7 mouse cellular contexts compared by ENCODE assay signal in the genomic region with DNA sequence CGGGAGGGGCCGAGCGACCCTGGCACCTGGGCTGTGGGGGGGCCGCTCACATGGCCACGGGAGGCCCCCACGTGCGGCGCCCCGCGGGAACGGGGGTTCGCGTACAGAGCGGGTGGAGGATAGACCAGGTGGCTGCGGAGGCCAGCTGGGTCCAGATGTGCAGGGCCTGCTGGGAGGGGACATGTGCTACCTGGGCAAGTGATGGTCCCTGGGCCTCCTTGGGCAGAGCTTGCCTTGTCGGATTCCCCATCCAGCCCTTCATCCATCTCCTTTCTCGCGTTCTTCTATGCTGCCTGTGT. TPM values are rescaled to one million over a fixed set of nuclear protein-coding genes. Genes with fewer than 3 reads are reported as not detected.
A peak's percentile ranks its signal among the peaks of the same experiment; 100 is the strongest.
DNase-seq lines count a peak whose midpoint lies in the region; ATAC-seq and TF ChIP-seq lines count a peak whose summit lies in the region.

No protein-coding gene starts in this region.

- DNase-seq in lung, postnatal 25 days (ENCODE audit: low spot score), result no peak
- no peak for DNase-seq in liver, postnatal 0 days

- peak overlapping the region; percentile 67 for H3K9ac ChIP-seq in lung, embryonic 16.5 days (ENCODE audit: low read length)
- H3K9ac ChIP-seq in forebrain, embryonic 15.5 days (replicated peaks), result peak overlapping the region; percentile 77
- no peak overlapping the region for H3K9ac ChIP-seq in liver, postnatal 0 days (replicated peaks)

- TF ChIP-seq EP300 in liver, postnatal 0 days (IDR thresholded peaks at IDR 0.05; ENCODE audit: low read depth), result no peak

- no peak overlapping the region for H3K27ac ChIP-seq in lung, embryonic 16.5 days (ENCODE audit: low read length)
- peak overlapping the region; percentile 98 for H3K27ac ChIP-seq in cortical plate, adult 2 months (ENCODE audit: insufficient read depth, low read length)
- H3K27ac ChIP-seq in forebrain, embryonic 15.5 days (replicated peaks), result no peak overlapping the region
- no peak overlapping the region for H3K27ac ChIP-seq in liver, postnatal 0 days (ENCODE audit: low read depth)

- H3K4me2 ChIP-seq in lung, embryonic 16.5 days (ENCODE audit: low read depth, low read length), result peak overlapping the region; percentile 99
- peak overlapping the region; percentile 86 for H3K4me2 ChIP-seq in forebrain, embryonic 15.5 days (replicated peaks)
- H3K4me2 ChIP-seq in liver, postnatal 0 days (ENCODE audit: low read depth, low read length), result peak overlapping the region; percentile 74; the same call in 1 of the 2 replicates

- peaks cover 63% of the 10 kb centered on the region for H3K27me3 ChIP-seq in lung, embryonic 16.5 days (ENCODE audit: control insufficient read depth, insufficient read depth, low read depth, low read length)
- H3K27me3 ChIP-seq in forebrain, embryonic 15.5 days, result peaks cover 16% of the 10 kb centered on the region; the same call in 1 of the 2 replicates
- H3K27me3 ChIP-seq in liver, postnatal 0 days (ENCODE audit: insufficient read depth, low read length), result peaks cover 69% of the 10 kb centered on the region

- TF ChIP-seq POLR2A in cortical plate, adult 2 months (IDR thresholded peaks at IDR 0.05; ENCODE audit: extremely low read depth, insufficient read depth, low read length), result no peak

- peaks cover 16% of the 10 kb centered on the region for H3K4me1 ChIP-seq in lung, embryonic 16.5 days (replicated peaks; ENCODE audit: control insufficient read depth, insufficient read depth, low read length)
- peaks cover 12% of the 10 kb centered on the region for H3K4me1 ChIP-seq in cortical plate, adult 2 months (ENCODE audit: control insufficient read depth, insufficient read depth, low read length)
- peaks cover 34% of the 10 kb centered on the region for H3K4me1 ChIP-seq in forebrain, embryonic 15.5 days
- 0 out of 2 replicates have a peak, but pooled peaks cover 6% of the 10 kb centered on the region for H3K4me1 ChIP-seq in liver, postnatal 0 days (ENCODE audit: insufficient read depth)

- WGBS in lung, embryonic 16.5 days, result 0% methylated on average over 18 of the region's 18 CpGs
- under 1% methylated on average over 18 of the region's 18 CpGs for WGBS in forebrain, embryonic 15.5 days
- WGBS in liver, postnatal 0 days (ENCODE audit: insufficient replicate concordance), result 5% methylated on average over 18 of the region's 18 CpGs

- no peaks in the 10 kb centered on the region for H3K9me3 ChIP-seq in lung, embryonic 16.5 days (ENCODE audit: control insufficient read depth, low read length)
- H3K9me3 ChIP-seq in forebrain, embryonic 15.5 days, result no peaks in the 10 kb centered on the region
- H3K9me3 ChIP-seq in liver, postnatal 0 days (ENCODE audit: low read length), result no peaks in the 10 kb centered on the region

- H3K36me3 ChIP-seq in lung, embryonic 16.5 days (ENCODE audit: control insufficient read depth, insufficient read depth, low read length), result no peaks in the 10 kb centered on the region
- no peaks in the 10 kb centered on the region for H3K36me3 ChIP-seq in forebrain, embryonic 15.5 days
- no peaks in the 10 kb centered on the region for H3K36me3 ChIP-seq in liver, postnatal 0 days (replicated peaks; ENCODE audit: insufficient read depth, low read length)

- ATAC-seq in lung, embryonic 16.5 days (ENCODE audit: low read depth), result no peak; the same call in 1 of the 2 replicates
- ATAC-seq in forebrain, embryonic 15.5 days (replicated peaks), result peak; percentile 29
- ATAC-seq in liver, postnatal 0 days, result no peak
- no peak for ATAC-seq in megakaryocyte-erythroid progenitor cell, adult 5-6 weeks (replicated peaks; ENCODE audit: low FRiP score, low TSS enrichment, poor library complexity, severe bottlenecking)
- no peak for ATAC-seq in CD4-positive, CD25-positive, alpha-beta regulatory T cell, adult 4 months

- peak overlapping the region; percentile 67 for H3K4me3 ChIP-seq in lung, embryonic 16.5 days (ENCODE audit: low read length)
- H3K4me3 ChIP-seq in cortical plate, adult 2 months (ENCODE audit: insufficient read depth, low read length), result peak overlapping the region; percentile 81
- H3K4me3 ChIP-seq in forebrain, embryonic 15.5 days, result peak overlapping the region; percentile 79
- peak overlapping the region; percentile 45; the same call in 1 of the 2 replicates for H3K4me3 ChIP-seq in liver, postnatal 0 days (ENCODE audit: low read depth, low read length)

- no peak for TF ChIP-seq CTCF in cortical plate, adult 2 months (IDR thresholded peaks at IDR 0.05; ENCODE audit: extremely low read depth, insufficient read depth, low read length)
- TF ChIP-seq CTCF in liver, postnatal 0 days (IDR thresholded peaks at IDR 0.05; ENCODE audit: low read depth), result no peak

RNA-seq across cellular contexts. Expression of a gene that starts 0.7 kb away (rescaled TPM):
- 59.1 and 66.4 TPM in 2 replicates for polyA plus RNA-seq in lung, embryonic 16.5 days (2015; fragmentation: Nextera tagmentation; extraction: Ambion mirVana)
- 205 and 222 TPM in 2 replicates for polyA plus RNA-seq in cortical plate, adult 2 months (2012; rRNA removed)
- 317 and 333 TPM in 2 replicates for polyA plus RNA-seq in forebrain, embryonic 15.5 days (2015; fragmentation: Nextera tagmentation; extraction: Ambion mirVana)
- 10.7 and 14.2 TPM in 2 replicates for polyA plus RNA-seq in liver, postnatal 0 days (2015; fragmentation: Nextera tagmentation; extraction: Ambion mirVana)
- 9.0 and 23.4 TPM in 2 replicates for total RNA-seq in megakaryocyte-erythroid progenitor cell, adult 5-6 weeks (2014; fragmentation: Nextera tagmentation)
- 4.0 and 10.9 TPM in 2 replicates for total RNA-seq in megakaryocyte-erythroid progenitor cell, adult 5-6 weeks (2017)
- polyA plus RNA-seq in CD4-positive, CD25-positive, alpha-beta regulatory T cell, adult 4 months (2017; shearing (Covaris generic)), result 100 to 1,000 TPM in 1 of 2 experiments, 10 to 100 TPM in 1; 71.7 to 109 TPM
